Mouse (Mus musculus) intestine, embryonic 14.5 days (tissue): Measurements from ENCODE around the gene Fbxl4. TPM values are rescaled to one million over a fixed set of nuclear protein-coding genes. Genes with fewer than 3 reads are reported as not detected.
"Not testable (repeated sequence)": the region's sequence is repeated elsewhere in the genome, so short reads cannot be mapped to it uniquely, and the experiment has no call there.

Source experiments
- ATAC-seq: fragments of 200-750 bp; cut with Nextera tagmentation; replicated peaks from 2 replicates; pipeline ENCODE4 v1.8.0; 2017; ENCODE audit warnings: low read depth, moderate number of reproducible peaks, moderate TSS enrichment, moderate library complexity; ENCODE audit not compliant: low FRiP score, low TSS enrichment
- DNase-seq: peaks from one replicate; pipeline ENCODE4 v3.0.0-alpha.2; 2018; ENCODE audit warnings: low spot score
- H3K27ac ChIP-seq: fragments of 300-500 bp; sonication (generic); 2 replicates; pipeline ENCODE4 v1.5.1; 2014; ENCODE audit warnings: low read depth, mild to moderate bottlenecking, control low read depth
- H3K27me3 ChIP-seq: fragments of 300-500 bp; sonication (generic); replicated peaks from 2 replicates; pipeline ENCODE4 v1.6.1; 2014; ENCODE audit warnings: low read length, control low read depth; ENCODE audit not compliant: control insufficient read depth, insufficient read depth
- H3K36me3 ChIP-seq: fragments of 300-500 bp; sonication (generic); 2 replicates; pipeline ENCODE4 v1.6.1; 2014; ENCODE audit warnings: low read length, control low read depth; ENCODE audit not compliant: control insufficient read depth, insufficient read depth
- H3K4me1 ChIP-seq: fragments of 300-500 bp; sonication (generic); replicated peaks from 2 replicates; pipeline ENCODE4 v1.6.1; 2014; ENCODE audit warnings: low read length, control low read depth, mixed read lengths; ENCODE audit not compliant: control insufficient read depth, insufficient read depth
- H3K4me2 ChIP-seq: fragments of 300-500 bp; sonication (generic); 2 replicates; pipeline ENCODE4 v1.6.1; 2014; ENCODE audit warnings: low read length
- H3K4me3 ChIP-seq: fragments of 300-500 bp; sonication (generic); 2 replicates; pipeline ENCODE4 v1.5.1; 2014; ENCODE audit warnings: low read depth, low read length, control low read depth, mixed read lengths
- H3K9ac ChIP-seq: fragments of 300-500 bp; sonication (generic); 2 replicates; pipeline ENCODE4 v1.6.1; 2014; ENCODE audit warnings: mild to moderate bottlenecking, low read length
- H3K9me3 ChIP-seq: fragments of 300-500 bp; sonication (generic); 2 replicates; pipeline ENCODE4 v1.6.1; 2016; ENCODE audit warnings: low read length, control low read depth; ENCODE audit not compliant: control insufficient read depth
- WGBS: fragments of 180-500 bp; shearing (Covaris S2); extraction: QIAGEN DNeasy Blood & Tissue Kit; methylation state at CpG from one replicate; pipeline ENCODE4 v1.1.7; 2014; 5-methylcytosine and 5-hydroxymethylcytosine counted together
- polyA plus RNA-seq: library from polyadenylated mRNA; unstranded; fragments of >200 nt; fragmentation: Nextera tagmentation; extraction: Ambion mirVana; gene quantifications from 2 replicates; pipeline ENCODE4 v1.2.1, GENCODE M21; 2014

Fbxl4 gene
- polyA plus RNA-seq: 15.0 and 16.3 TPM in 2 replicates

GRCm38 (mm10) chr4:22357266-22357930, at the start of gene Fbxl4:
Gene Fbxl4 (plus strand): TSS chr4:22357543.
- Histone ChIP-seq H3K27ac (peak within 1 kb of the TSS; percentile 90), H3K4me3 (peak within 1 kb of the TSS; percentile 74), H3K9ac (peak within 1 kb of the TSS; percentile 73), H3K36me3 (no peaks in the 10 kb centered on the region), H3K27me3 (no peaks in the 10 kb centered on the region), H3K4me2 (peak within 1 kb of the TSS; percentile 65), H3K4me1 (peaks cover 7% of the 10 kb centered on the region), H3K9me3 (no peaks in the 10 kb centered on the region)
- DNase-seq (peak; percentile 97), ATAC-seq (peak; percentile 98)
- WGBS: under 1% methylated on average over 60 of the region's 62 CpGs

GRCm38 (mm10) chr4:22314564-22314963, 42.8 kb upstream of the Fbxl4 start:
- no peaks in the 10 kb centered on the region for H3K36me3 ChIP-seq
- H3K9ac ChIP-seq: no peak overlapping the region
- H3K4me2 ChIP-seq: no peak overlapping the region
- no peaks in the 10 kb centered on the region for H3K27me3 ChIP-seq
- no peak overlapping the region for H3K4me3 ChIP-seq
- 93% methylated on average over 3 of the region's 3 CpGs for whole genome bisulfite sequencing
- DNase-seq: no peak
- no peak overlapping the region for H3K27ac ChIP-seq
- no peak for ATAC-seq
- H3K9me3 ChIP-seq: no peaks in the 10 kb centered on the region
- H3K4me1 ChIP-seq: no peaks in the 10 kb centered on the region

DNA sequence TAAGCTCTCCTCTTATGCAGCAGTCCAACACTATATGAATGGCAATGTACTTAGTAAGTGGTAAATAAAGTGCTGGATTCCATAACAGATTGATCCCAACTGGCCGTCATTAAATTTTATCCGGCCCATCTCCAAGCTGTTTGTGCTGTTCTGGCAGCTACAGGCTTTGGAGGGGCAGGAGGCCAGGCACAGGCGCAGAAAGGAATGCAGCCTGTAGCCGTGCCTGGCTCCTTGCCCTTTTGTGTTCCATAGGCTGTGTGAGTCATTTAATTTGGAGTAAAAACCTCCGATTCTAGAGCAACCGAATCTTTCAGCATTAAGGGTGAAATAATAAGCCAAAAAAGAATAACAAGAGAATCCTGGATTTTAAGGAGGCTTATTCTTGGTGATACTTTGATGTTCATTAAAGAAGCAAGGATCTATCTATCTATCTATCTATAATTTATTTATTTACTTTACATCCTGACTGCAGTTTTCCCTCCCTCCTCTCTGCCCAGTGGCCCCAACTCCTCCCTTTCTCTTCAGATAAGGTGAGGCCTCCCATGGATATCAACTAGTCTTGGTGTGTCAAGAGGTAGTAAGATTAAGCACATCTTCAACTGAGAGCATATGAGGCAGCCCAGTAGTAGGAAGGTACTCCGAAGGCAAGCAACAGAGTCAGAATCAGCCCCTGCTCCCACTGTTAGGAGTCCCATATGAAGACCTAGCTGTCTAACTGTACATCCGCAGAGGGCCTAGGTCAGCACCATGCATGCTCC, 14.3 kb upstream of the Fbxl4 start:
- no peaks in the 10 kb centered on the region for H3K9me3 ChIP-seq
- no peaks in the 10 kb centered on the region for H3K27me3 ChIP-seq
- H3K9ac ChIP-seq: no peak overlapping the region
- H3K36me3 ChIP-seq: no peaks in the 10 kb centered on the region
- H3K4me1 ChIP-seq: no peaks in the 10 kb centered on the region
- no peak overlapping the region for H3K4me3 ChIP-seq
- DNase-seq: no peak
- WGBS: 72% methylated on average over 8 of the region's 8 CpGs
- ATAC-seq: no peak
- no peak overlapping the region for H3K4me2 ChIP-seq
- no peak overlapping the region for H3K27ac ChIP-seq

DNA sequence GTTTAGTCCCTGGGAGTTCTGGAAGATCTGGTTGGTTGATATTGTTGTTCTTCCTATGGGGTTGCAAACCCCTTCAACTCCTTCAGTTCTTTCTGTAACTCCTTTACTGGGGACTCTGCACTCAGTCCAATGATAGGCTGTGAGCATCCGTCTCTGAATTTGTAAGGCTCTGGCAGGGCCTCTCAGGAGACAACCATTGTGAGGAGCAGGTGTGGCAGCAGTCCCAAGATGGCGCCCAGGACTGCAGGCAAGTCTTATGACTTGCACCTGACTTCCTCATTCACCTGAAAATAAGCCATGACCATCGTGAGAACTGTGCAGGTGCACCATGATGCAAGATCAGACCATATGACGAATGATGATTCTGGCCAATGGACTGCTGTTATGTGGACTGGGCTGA, 8.3 kb upstream of the Fbxl4 start:
- not testable (repeated sequence) for ATAC-seq, H3K4me1 ChIP-seq, H3K36me3 ChIP-seq, H3K27me3 ChIP-seq, DNase-seq, H3K9ac ChIP-seq, H3K9me3 ChIP-seq, H3K27ac ChIP-seq, H3K4me2 ChIP-seq, H3K4me3 ChIP-seq
- WGBS: 92% methylated on average over 4 of the region's 4 CpGs

DNA sequence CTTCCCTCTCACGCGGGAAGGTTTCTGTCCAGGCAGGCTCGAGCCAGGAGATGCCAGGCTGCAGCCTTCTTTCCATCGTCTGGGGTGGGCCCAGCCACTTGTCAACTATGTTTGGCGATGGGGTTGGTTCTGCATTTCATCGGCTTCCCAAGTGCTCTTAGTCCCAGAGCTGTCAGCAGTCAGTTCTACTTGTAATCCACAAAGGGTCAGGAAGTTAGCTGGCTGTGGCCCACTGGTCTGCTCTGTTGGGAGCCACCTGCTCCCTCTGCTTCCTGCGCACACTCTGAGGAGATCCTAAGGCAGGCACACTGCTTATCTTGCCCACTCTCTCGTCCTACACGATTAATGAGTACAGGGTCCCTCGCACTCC, 573 bp downstream of the Fbxl4 start:
- Histone ChIP-seq H3K4me3 (peak overlapping the region; percentile 74), H3K4me2 (peak overlapping the region; percentile 65), H3K9ac (peak overlapping the region; percentile 73), H3K4me1 (peaks cover 7% of the 10 kb centered on the region), H3K27ac (peak overlapping the region; percentile 90), H3K36me3 (no peaks in the 10 kb centered on the region), H3K27me3 (no peaks in the 10 kb centered on the region), H3K9me3 (no peaks in the 10 kb centered on the region)
- ATAC-seq (peak; percentile 67), DNase-seq (peak; percentile 83)
- 5% methylated on average over 10 of the region's 10 CpGs for WGBS

GRCm38 (mm10) chr4:22358487-22358886, 1.1 kb downstream of the Fbxl4 start:
- ATAC-seq (no peak), DNase-seq (no peak)
- H3K27me3 ChIP-seq: no peaks in the 10 kb centered on the region
- no peak overlapping the region; the same call in 1 of the 2 replicates for H3K9ac ChIP-seq
- no peaks in the 10 kb centered on the region for H3K9me3 ChIP-seq
- H3K4me1 ChIP-seq: peaks cover 7% of the 10 kb centered on the region
- peak overlapping the region; percentile 65 for H3K4me2 ChIP-seq
- no peak overlapping the region for H3K27ac ChIP-seq
- WGBS: 78% methylated on average over 10 of the region's 10 CpGs
- H3K36me3 ChIP-seq: no peaks in the 10 kb centered on the region
- peak overlapping the region; percentile 74; the same call in 1 of the 2 replicates for H3K4me3 ChIP-seq

DNA sequence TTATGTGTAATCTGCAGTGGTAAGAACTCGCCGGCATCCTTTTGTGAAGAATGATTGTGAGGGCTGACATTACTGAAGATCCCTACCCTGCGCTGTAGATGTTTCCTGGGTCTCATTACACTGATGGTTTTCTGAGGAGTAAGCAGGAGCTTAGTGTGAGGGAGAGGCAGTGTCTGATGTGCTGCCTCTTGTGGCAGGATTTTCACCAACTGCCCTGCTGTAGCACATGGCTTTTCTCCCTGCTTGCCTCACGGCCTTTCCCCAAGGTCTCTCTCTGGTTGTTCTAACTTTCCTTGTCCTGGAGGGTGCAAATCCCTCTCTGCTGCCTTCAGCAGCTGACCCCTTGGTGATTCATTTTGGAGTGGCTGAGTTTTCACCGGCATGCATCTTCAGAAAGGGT, 10.0 kb downstream of the Fbxl4 start:
- Histone ChIP-seq H3K4me2 (no peak overlapping the region), H3K36me3 (no peaks in the 10 kb centered on the region), H3K27me3 (no peaks in the 10 kb centered on the region), H3K4me3 (no peak overlapping the region), H3K27ac (no peak overlapping the region), H3K9ac (no peak overlapping the region), H3K4me1 (no peaks in the 10 kb centered on the region), H3K9me3 (no peaks in the 10 kb centered on the region)
- ATAC-seq (0 out of 2 replicates have a peak, but pooled peaks have one; percentile 58), DNase-seq (no peak)
- WGBS: 54% methylated on average over 5 of the region's 5 CpGs

GRCm38 (mm10) chr4:22378516-22378915, 21.2 kb downstream of the Fbxl4 start:
- DNase-seq (no peak), ATAC-seq (no peak)
- Histone ChIP-seq H3K27me3 (no peaks in the 10 kb centered on the region), H3K4me1 (no peaks in the 10 kb centered on the region), H3K4me3 (no peak overlapping the region), H3K4me2 (no peak overlapping the region), H3K36me3 (no peaks in the 10 kb centered on the region), H3K9me3 (no peaks in the 10 kb centered on the region), H3K27ac (no peak overlapping the region), H3K9ac (no peak overlapping the region)
- WGBS: 11% methylated on average over 1 of the region's 1 CpGs
